Mouse (Mus musculus): ENCODE data around the gene Mettl9.

GRCm38 (mm10) chr7:121098614-121099389 is 64.6 kb downstream of the Mettl9 start:
- TF ChIP-seq CTCF (IDR thresholded peaks at IDR 0.05): no peak
- no peak for TF ChIP-seq POLR2A (IDR thresholded peaks at IDR 0.05; ENCODE audit: insufficient read depth, low read depth, low read length)
